Mouse (Mus musculus) thymus, postnatal 0 days (tissue): ENCODE data around the gene Ric8b. TPM values are rescaled to one million over a fixed set of nuclear protein-coding genes. Genes with fewer than 3 reads are reported as not detected.
A peak's percentile ranks its signal among the peaks of the same experiment; 100 is the strongest.

Source experiments
- DNase-seq: peaks from one replicate; pipeline ENCODE4 v3.0.0-alpha.2; 2015; ENCODE audit warnings: low spot score
- polyA plus RNA-seq: library from polyadenylated mRNA; unstranded; fragments of >200 nt; fragmentation: Nextera tagmentation; extraction: Ambion mirVana; gene quantifications from 2 replicates; pipeline ENCODE4 v1.2.1, GENCODE M21; 2015

Ric8b gene
- polyA plus RNA-seq, 1 experiment from 2014 or later, result 8.9 TPM

- DNase-seq, result no peak
Observed at GRCm38 (mm10) chr10:84909021-84909801, 8.2 kb upstream of the Ric8b start.

GRCm38 (mm10) chr10:84910194-84910593 lies 7.2 kb upstream of the Ric8b start:
- DNase-seq, result no peak

- no peak for DNase-seq
Observed at GRCm38 (mm10) chr10:84910758-84911384, 6.5 kb upstream of the Ric8b start.

GRCm38 (mm10) chr10:84913148-84913547 lies 4.3 kb upstream of the Ric8b start:
- DNase-seq, result no peak

- DNase-seq, result no peak
Observed at GRCm38 (mm10) chr10:84915476-84915875, 1.9 kb upstream of the Ric8b start.

GRCm38 (mm10) chr10:84917731-84918095 lies 297 bp downstream of the Ric8b start:
- DNase-seq, result peak; percentile 45

GRCm38 (mm10) chr10:84926336-84926735 lies 8.9 kb downstream of the Ric8b start:
- DNase-seq, result no peak

- no peak for DNase-seq
Observed at GRCm38 (mm10) chr10:84926885-84927284, 9.5 kb downstream of the Ric8b start.

- no peak for DNase-seq
Observed at GRCm38 (mm10) chr10:84928465-84928864, 11.0 kb downstream of the Ric8b start.

- no peak for DNase-seq
Observed at GRCm38 (mm10) chr10:84935553-84936209, 18.3 kb downstream of the Ric8b start.

GRCm38 (mm10) chr10:84936832-84937515 lies 19.6 kb downstream of the Ric8b start:
- DNase-seq, result no peak

- no peak for DNase-seq
Observed at GRCm38 (mm10) chr10:84938094-84938820, 20.8 kb downstream of the Ric8b start.

- DNase-seq, result no peak
Observed at GRCm38 (mm10) chr10:84938886-84939285, 21.5 kb downstream of the Ric8b start.

GRCm38 (mm10) chr10:84940356-84940755 lies 22.9 kb downstream of the Ric8b start:
- DNase-seq, result no peak

- DNase-seq, result no peak
Observed at GRCm38 (mm10) chr10:84945692-84946091, 28.3 kb downstream of the Ric8b start.

GRCm38 (mm10) chr10:84948970-84949683 lies 31.7 kb downstream of the Ric8b start:
- no peak for DNase-seq

- no peak for DNase-seq
Observed at GRCm38 (mm10) chr10:84949684-84950010, 32.2 kb downstream of the Ric8b start.

- no peak for DNase-seq
Observed at GRCm38 (mm10) chr10:84950384-84950783, 33.0 kb downstream of the Ric8b start.

GRCm38 (mm10) chr10:84954236-84954635 lies 36.8 kb downstream of the Ric8b start:
- no peak for DNase-seq

GRCm38 (mm10) chr10:84956173-84956572 lies 38.8 kb downstream of the Ric8b start:
- no peak for DNase-seq

GRCm38 (mm10) chr10:84958597-84958996 lies 41.2 kb downstream of the Ric8b start:
- DNase-seq, result no peak
